Mouse (Mus musculus) mature B cell (primary cell): ENCODE data around the gene Cav2.

ENCODE experiments used
- in situ Hi-C: fragments of 300-500 bp; cut with MboI; formaldehyde crosslinking; loops from 2 replicates; pipeline ENCODE4 v1.14.3; 2019

The Cav2 gene

GRCm38 (mm10) chr6:17280939-17281756, at the start of gene Cav2:
Gene Cav2, plus strand, starts transcription at chr6:17281185.
- in situ Hi-C loops: no loop called here

GRCm38 (mm10) chr6:17239693-17240092, 41.3 kb upstream of the Cav2 start:
- in situ Hi-C loops: no loop called here

- in situ Hi-C loops: no loop called here
These were observed 40.0 kb upstream of the Cav2 start for GRCm38 (mm10) chr6:17241013-17241412.

- in situ Hi-C loops: no loop called here
These were observed 34.0 kb upstream of the Cav2 start for GRCm38 (mm10) chr6:17246959-17247358.

- in situ Hi-C loops: no loop called here
These were observed 33.3 kb upstream of the Cav2 start for GRCm38 (mm10) chr6:17247673-17248072.

GRCm38 (mm10) chr6:17248241-17248640, 32.7 kb upstream of the Cav2 start:
- in situ Hi-C loops: no loop called here

GRCm38 (mm10) chr6:17251958-17252357, 29.0 kb upstream of the Cav2 start:
- in situ Hi-C loops: no loop called here

GRCm38 (mm10) chr6:17258142-17258541, 22.8 kb upstream of the Cav2 start:
- in situ Hi-C loops: no loop called here

- in situ Hi-C loops: no loop called here
These were observed 22.1 kb upstream of the Cav2 start for GRCm38 (mm10) chr6:17258911-17259310.

GRCm38 (mm10) chr6:17262786-17263185, 18.2 kb upstream of the Cav2 start:
- in situ Hi-C loops: no loop called here

GRCm38 (mm10) chr6:17265043-17265442, 15.9 kb upstream of the Cav2 start:
- in situ Hi-C loops: no loop called here

- in situ Hi-C loops: no loop called here
These were observed 14.5 kb upstream of the Cav2 start for GRCm38 (mm10) chr6:17266466-17266865.

- in situ Hi-C loops: no loop called here
These were observed 2.6 kb upstream of the Cav2 start for GRCm38 (mm10) chr6:17278366-17278765.

GRCm38 (mm10) chr6:17281757-17282092, 740 bp downstream of the Cav2 start:
- in situ Hi-C loops: no loop called here

- in situ Hi-C loops: no loop called here
These were observed 1.2 kb downstream of the Cav2 start for GRCm38 (mm10) chr6:17282159-17282558.

- in situ Hi-C loops: no loop called here
These were observed 2.8 kb downstream of the Cav2 start for GRCm38 (mm10) chr6:17283834-17284233.

GRCm38 (mm10) chr6:17286381-17286780, 5.4 kb downstream of the Cav2 start:
- in situ Hi-C loops: no loop called here

- in situ Hi-C loops: no loop called here
These were observed 14.1 kb downstream of the Cav2 start for GRCm38 (mm10) chr6:17295116-17295515.

- in situ Hi-C loops: no loop called here
These were observed 25.1 kb downstream of the Cav2 start, which contains the start of gene Cav1 for GRCm38 (mm10) chr6:17305954-17306601. Gene Cav1, plus strand, starts transcription at chr6:17306335.

GRCm38 (mm10) chr6:17306602-17307325, 25.8 kb downstream of the Cav2 start:
- in situ Hi-C loops: no loop called here

GRCm38 (mm10) chr6:17307461-17308115, 26.6 kb downstream of the Cav2 start:
- in situ Hi-C loops: no loop called here

- in situ Hi-C loops: no loop called here
These were observed 27.7 kb downstream of the Cav2 start for GRCm38 (mm10) chr6:17308661-17309060.
